In the genomic region with DNA sequence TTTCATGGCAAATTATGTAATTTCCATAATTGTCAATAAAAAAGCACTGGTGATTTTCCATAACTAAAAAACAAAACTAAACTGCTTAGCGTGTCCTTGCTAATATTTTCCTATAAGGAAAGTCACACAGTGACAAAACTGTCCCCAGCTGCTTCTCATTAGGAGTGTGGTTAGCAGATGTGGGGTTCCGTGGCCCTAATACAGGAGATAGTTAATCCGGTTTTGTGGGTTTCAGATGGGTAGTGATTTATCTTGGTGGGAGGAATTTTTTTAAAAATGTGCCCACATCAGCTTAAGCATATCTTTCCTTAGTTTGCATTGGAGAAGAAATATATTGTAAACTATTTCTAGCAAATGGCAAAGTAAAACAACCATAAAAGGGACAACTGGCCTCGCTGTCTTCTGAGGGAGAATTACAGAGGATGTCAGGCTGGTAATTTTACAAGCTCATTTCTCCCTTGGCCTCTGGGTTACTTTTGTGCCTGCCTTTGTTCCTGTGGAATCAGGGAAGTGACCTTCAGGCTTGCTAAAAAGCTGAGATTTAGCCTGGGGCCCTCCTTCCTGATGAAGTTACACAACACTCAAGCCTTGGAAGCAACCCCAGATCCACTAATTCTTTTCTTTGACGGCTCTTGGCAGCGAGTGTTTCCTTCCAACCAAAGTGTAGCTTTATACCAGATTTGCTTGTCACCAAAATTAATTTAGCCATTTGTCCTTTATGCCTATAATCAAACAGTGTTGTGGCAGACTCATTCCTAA, we compare ENCODE assay signal across 9 mouse cellular contexts. TPM values are rescaled to one million over a fixed set of nuclear protein-coding genes. Genes with fewer than 3 reads are reported as not detected.
DNase-seq lines count a peak whose midpoint lies in the region; ATAC-seq and TF ChIP-seq lines count a peak whose summit lies in the region.
"Had no signal": no experiment of that assay in that cellular context is flagged by ENCODE, and none has a peak within 500 bp of the region (broad histone marks: within the 10 kb centered on the region; RNA-seq: fewer than 3 reads in every experiment).

No protein-coding gene starts in this region.

- ATAC-seq in liver, postnatal 0 days = no peak
- no peak for ATAC-seq in megakaryocyte-erythroid progenitor cell, adult 5-6 weeks (replicated peaks; ENCODE audit: low FRiP score, low TSS enrichment, poor library complexity, severe bottlenecking)

- intact Hi-C loops in gastrocnemius, postnatal 14 days (cut with DNase I; ENCODE audit: low total_unique reads) = loop anchor here (5.0 kb wide), 1 partner anchor 73 kb away; no protein-coding TSS in a partner anchor
- intact Hi-C loops in left cerebral cortex, postnatal 36 days (cut with DNase I) = no loop called here

- H3K9ac ChIP-seq in liver, postnatal 0 days (replicated peaks) = no peak overlapping the region

- WGBS in liver, postnatal 0 days (ENCODE audit: insufficient replicate concordance) = 44% methylated on average over 6 of the region's 6 CpGs

- no peak overlapping the region for H3K4me2 ChIP-seq in liver, postnatal 0 days (ENCODE audit: low read depth, low read length)

- H3K9me3 ChIP-seq in liver, postnatal 0 days (ENCODE audit: low read length) = no peaks in the 10 kb centered on the region
- H3K9me3 ChIP-seq: G1E had no signal

- no peak overlapping the region for H3K4me3 ChIP-seq in liver, postnatal 0 days (ENCODE audit: low read depth, low read length)

- DNase-seq in liver, postnatal 0 days = no peak
- DNase-seq in liver = no peak
- DNase-seq in gastrocnemius, postnatal 14 days = peak; percentile 34
- DNase-seq in kidney, adult 9 months = peak; percentile 92
- peak; percentile 55 for DNase-seq in ovary, postnatal 14 days (ENCODE audit: low spot score)
- DNase-seq in neural tube, embryonic 10.5 days (ENCODE audit: extremely low spot score, low spot score) = no peak
- no peak for DNase-seq in left cerebral cortex, postnatal 36 days (ENCODE audit: low spot score in 2 of 2)

- H3K27me3 ChIP-seq in liver, postnatal 0 days (ENCODE audit: insufficient read depth, low read length) = 0 out of 2 replicates have a peak, but pooled peaks cover 4% of the 10 kb centered on the region

- H3K4me1 ChIP-seq in liver, postnatal 0 days (ENCODE audit: insufficient read depth) = peaks cover 7% of the 10 kb centered on the region

- H3K36me3 ChIP-seq in liver, postnatal 0 days (replicated peaks; ENCODE audit: insufficient read depth, low read length) = no peaks in the 10 kb centered on the region

- TF ChIP-seq EP300 in liver, postnatal 0 days (IDR thresholded peaks at IDR 0.05; ENCODE audit: low read depth) = no peak

- 0 out of 2 replicates have a peak overlapping the region, but pooled peaks have one; percentile 12 for H3K27ac ChIP-seq in liver, postnatal 0 days (ENCODE audit: low read depth)

- TF ChIP-seq CTCF in liver, postnatal 0 days (IDR thresholded peaks at IDR 0.05; ENCODE audit: low read depth) = no peak

RNA-seq across cellular contexts. Expression of a gene that starts 6.2 kb away (rescaled TPM):
- 1.8 and 1.9 TPM in 2 replicates for polyA plus RNA-seq in liver, postnatal 0 days (2015; fragmentation: Nextera tagmentation; extraction: Ambion mirVana)
- 10 to 100 TPM; 11.0 to 13.9 TPM for total RNA-seq in gastrocnemius, postnatal 14 days (2021)
- total RNA-seq in left cerebral cortex, postnatal 36 days (2021) = 10 to 100 TPM; 13.7 to 17.0 TPM
- total RNA-seq in megakaryocyte-erythroid progenitor cell, adult 5-6 weeks (2014; fragmentation: Nextera tagmentation) = 0.26 and 0.49 TPM in 2 replicates
- total RNA-seq in megakaryocyte-erythroid progenitor cell, adult 5-6 weeks (2017) = 0.34 and 0.52 TPM in 2 replicates

RNA-seq across cellular contexts. Expression of a gene that starts 35.9 kb away (rescaled TPM):
- 20.7 and 22.4 TPM in 2 replicates for polyA plus RNA-seq in liver, postnatal 0 days (2015; fragmentation: Nextera tagmentation; extraction: Ambion mirVana)
- 10 to 100 TPM; 15.7 to 19.5 TPM for total RNA-seq in gastrocnemius, postnatal 14 days (2021)
- 10 to 100 TPM; 30.0 to 35.2 TPM for total RNA-seq in left cerebral cortex, postnatal 36 days (2021)
- 75.1 and 84.5 TPM in 2 replicates for total RNA-seq in megakaryocyte-erythroid progenitor cell, adult 5-6 weeks (2014; fragmentation: Nextera tagmentation)
- 73.7 and 79.4 TPM in 2 replicates for total RNA-seq in megakaryocyte-erythroid progenitor cell, adult 5-6 weeks (2017)

RNA-seq across cellular contexts. Expression of a gene that starts 59.3 kb away (rescaled TPM):
- 0.05 TPM in 1 of 2 replicates, not detected in the other for polyA plus RNA-seq in liver, postnatal 0 days (2015; fragmentation: Nextera tagmentation; extraction: Ambion mirVana)
- 1 to 10 TPM; 1.3 to 2.3 TPM for total RNA-seq in gastrocnemius, postnatal 14 days (2021)
- total RNA-seq in left cerebral cortex, postnatal 36 days (2021) = 1 to 10 TPM; 1.1 to 1.6 TPM
- 0.17 TPM in 1 of 2 replicates, not detected in the other for total RNA-seq in megakaryocyte-erythroid progenitor cell, adult 5-6 weeks (2014; fragmentation: Nextera tagmentation)
- 0.66 TPM in 1 of 2 replicates, not detected in the other for total RNA-seq in megakaryocyte-erythroid progenitor cell, adult 5-6 weeks (2017)
- polyA plus RNA-seq: G1E had no signal

Comparison
In these comparisons a context has a peak if more than half of its experiments do, and no peak if none do; other contexts are left out.
1. DNase-seq: peak in gastrocnemius, postnatal 14 days (single experiment), kidney, adult 9 months (single experiment) and ovary, postnatal 14 days (single experiment); none in liver, postnatal 0 days (single experiment), liver (single experiment), neural tube, embryonic 10.5 days (single experiment) and left cerebral cortex, postnatal 36 days (0 of 2).
2. RNA of a gene that starts 6.2 kb away (total RNA-seq): 13.7 to 17.0 TPM in left cerebral cortex, postnatal 36 days and 11.0 to 13.9 TPM in gastrocnemius, postnatal 14 days; 0.26 to 0.52 TPM in megakaryocyte-erythroid progenitor cell, adult 5-6 weeks; every median in the first group is over 4 times any median in the second.